Mouse (Mus musculus) kidney, adult 2 months (tissue): ENCODE results near the gene Aars. TPM values are rescaled to one million over a fixed set of nuclear protein-coding genes. Genes with fewer than 3 reads are reported as not detected.

Source experiments
- DNase-seq: peaks from one replicate; pipeline ENCODE4 v3.0.0; 2021
- H3K27ac ChIP-seq: fragments of 200-500 bp; 2 replicates; pipeline ENCODE4 v1.5.1; 2012; ENCODE audit warnings: low read depth, low read length, control low read depth, inconsistent platforms; ENCODE audit not compliant: insufficient read depth
- H3K27me3 ChIP-seq: fragments of 200-500 bp; replicated peaks from 2 replicates; pipeline ENCODE4 v1.6.1; 2012; ENCODE audit warnings: mild to moderate bottlenecking, moderate library complexity, low read length, inconsistent platforms; ENCODE audit not compliant: control insufficient read depth, insufficient read depth
- H3K36me3 ChIP-seq: fragments of 200-500 bp; 2 replicates; pipeline ENCODE4 v1.6.1; 2012; ENCODE audit warnings: mild to moderate bottlenecking, moderate library complexity, low read length, inconsistent platforms; ENCODE audit not compliant: control insufficient read depth, insufficient read depth
- H3K4me1 ChIP-seq: fragments of 200-500 bp; 2 replicates; pipeline ENCODE4 v1.6.1; 2011; ENCODE audit warnings: low read length; ENCODE audit not compliant: control insufficient read depth, insufficient read depth
- H3K4me3 ChIP-seq: fragments of 200-500 bp; 2 replicates; pipeline ENCODE4 v1.5.1; 2011; ENCODE audit warnings: mild to moderate bottlenecking, low read depth, low read length, control low read depth; ENCODE audit not compliant: insufficient read depth
- CTCF ChIP-seq: fragments of 200-500 bp; conservative IDR thresholded peaks from 2 replicates; pipeline ENCODE4 v1.5.1; 2011; ENCODE audit warnings: low read depth, mild to moderate bottlenecking, control low read depth, low read length, moderate library complexity, mixed read lengths; ENCODE audit not compliant: insufficient read depth, insufficient read length
- POLR2A ChIP-seq: fragments of 200-500 bp; IDR thresholded peaks from one replicate; pipeline ENCODE4 v1.6.1; 2011; ENCODE audit warnings: low read depth, low read length, control low read depth
- WGBS: fragments of 180-500 bp; shearing (Covaris S2); methylation state at CpG from one replicate; pipeline ENCODE4 v1.1.7; 2018; 5-methylcytosine and 5-hydroxymethylcytosine counted together
- polyA plus RNA-seq: library from polyadenylated mRNA; depleted of rRNA; stranded (reverse); fragments of >200 nt; gene quantifications from 2 replicates; pipeline ENCODE4 v1.2.3, GENCODE M21; 2012

The Aars gene
- polyA plus RNA-seq, 1 experiment = 35.9 TPM

GRCm38 (mm10) chr8:111027391-111027937 lies 5.5 kb upstream of the Aars start:
- H3K36me3 ChIP-seq = no peaks in the 10 kb centered on the region
- WGBS = under 1% methylated on average over 31 of the region's 31 CpGs
- peak overlapping the region; percentile 54 for H3K27ac ChIP-seq
- H3K4me3 ChIP-seq = peak overlapping the region; percentile 95
- no peaks in the 10 kb centered on the region for H3K4me1 ChIP-seq
- no peaks in the 10 kb centered on the region for H3K27me3 ChIP-seq
- DNase-seq = peak; percentile 95
- peak; percentile 60 for TF ChIP-seq POLR2A
- TF ChIP-seq CTCF = no peak

- WGBS = 48% methylated on average over 4 of the region's 4 CpGs
- Histone ChIP-seq H3K4me3 (no peak overlapping the region), H3K27ac (no peak overlapping the region), H3K36me3 (no peaks in the 10 kb centered on the region), H3K4me1 (peaks cover 3% of the 10 kb centered on the region; the same call in 1 of the 2 replicates), H3K27me3 (no peaks in the 10 kb centered on the region)
- DNase-seq = no peak
- TF ChIP-seq POLR2A (no peak), CTCF (no peak)
These were observed 3.4 kb upstream of the Aars start for GRCm38 (mm10) chr8:111029589-111029988.

GRCm38 (mm10) chr8:111030045-111030444 lies 2.9 kb upstream of the Aars start:
- WGBS = 75% methylated on average over 6 of the region's 6 CpGs
- Histone ChIP-seq H3K4me1 (peaks cover 3% of the 10 kb centered on the region; the same call in 1 of the 2 replicates), H3K4me3 (no peak overlapping the region), H3K36me3 (no peaks in the 10 kb centered on the region), H3K27ac (no peak overlapping the region), H3K27me3 (no peaks in the 10 kb centered on the region)
- no peak for TF ChIP-seq POLR2A
- TF ChIP-seq CTCF = no peak
- DNase-seq = no peak

GRCm38 (mm10) chr8:111031572-111031971 lies 1.4 kb upstream of the Aars start, which contains the start of gene Ddx19b:
Gene Ddx19b, minus strand, starts transcription at chr8:111031751.
- H3K36me3 ChIP-seq = no peaks in the 10 kb centered on the region
- H3K4me1 ChIP-seq = peaks cover 3% of the 10 kb centered on the region; the same call in 1 of the 2 replicates
- DNase-seq = no peak
- TF ChIP-seq CTCF = no peak
- TF ChIP-seq POLR2A = no peak
- H3K27ac ChIP-seq = no peak within 1 kb of the TSS
- no peak within 1 kb of the TSS for H3K4me3 ChIP-seq
- H3K27me3 ChIP-seq = no peaks in the 10 kb centered on the region
- 94% methylated on average over 19 of the region's 19 CpGs for WGBS

- 8% methylated on average over 37 of the region's 37 CpGs for whole genome bisulfite sequencing
- TF ChIP-seq POLR2A = no peak
- TF ChIP-seq CTCF = no peak
- peak overlapping the region; percentile 73 for H3K4me3 ChIP-seq
These were observed 705 bp downstream of the Aars start for GRCm38 (mm10) chr8:111033482-111034215.

GRCm38 (mm10) chr8:111034276-111034675 lies 1.3 kb downstream of the Aars start:
- no peak for DNase-seq
- H3K27ac ChIP-seq = peak overlapping the region; percentile 81; the same call in 1 of the 2 replicates
- no peaks in the 10 kb centered on the region for H3K27me3 ChIP-seq
- WGBS = 14% methylated on average over 12 of the region's 12 CpGs
- H3K4me3 ChIP-seq = peak overlapping the region; percentile 73
- H3K4me1 ChIP-seq = peaks cover 3% of the 10 kb centered on the region; the same call in 1 of the 2 replicates
- no peak for TF ChIP-seq POLR2A
- no peak for TF ChIP-seq CTCF
- no peaks in the 10 kb centered on the region for H3K36me3 ChIP-seq

More at GRCm38 (mm10) chr8:111033482-111034215, 705 bp downstream of the Aars start:
- Histone ChIP-seq H3K4me1 (peaks cover 3% of the 10 kb centered on the region; the same call in 1 of the 2 replicates), H3K27me3 (no peaks in the 10 kb centered on the region), H3K27ac (peak overlapping the region; percentile 81), H3K36me3 (no peaks in the 10 kb centered on the region)
- peak; percentile 100 for DNase-seq

GRCm38 (mm10) chr8:111036591-111036990 lies 3.6 kb downstream of the Aars start:
- 83% methylated on average over 15 of the region's 15 CpGs for WGBS
- Histone ChIP-seq H3K4me1 (peaks cover 3% of the 10 kb centered on the region; the same call in 1 of the 2 replicates), H3K27ac (no peak overlapping the region), H3K4me3 (no peak overlapping the region), H3K36me3 (no peaks in the 10 kb centered on the region), H3K27me3 (no peaks in the 10 kb centered on the region)
- DNase-seq = no peak
- TF ChIP-seq CTCF = no peak
- TF ChIP-seq POLR2A = no peak
